Mouse (Mus musculus) brain, embryonic 18.5 days (tissue): ENCODE results near the gene Tmem86a.
A peak's percentile ranks its signal among the peaks of the same experiment; 100 is the strongest.
"Not testable (repeated sequence)": the region's sequence is repeated elsewhere in the genome, so short reads cannot be mapped to it uniquely, and the experiment has no call there.

Experiments used
- DNase-seq: peaks from one replicate; pipeline ENCODE4 v3.0.0-alpha.2; 2012; ENCODE audit warnings: low read depth, low spot score

Tmem86a gene

DNA sequence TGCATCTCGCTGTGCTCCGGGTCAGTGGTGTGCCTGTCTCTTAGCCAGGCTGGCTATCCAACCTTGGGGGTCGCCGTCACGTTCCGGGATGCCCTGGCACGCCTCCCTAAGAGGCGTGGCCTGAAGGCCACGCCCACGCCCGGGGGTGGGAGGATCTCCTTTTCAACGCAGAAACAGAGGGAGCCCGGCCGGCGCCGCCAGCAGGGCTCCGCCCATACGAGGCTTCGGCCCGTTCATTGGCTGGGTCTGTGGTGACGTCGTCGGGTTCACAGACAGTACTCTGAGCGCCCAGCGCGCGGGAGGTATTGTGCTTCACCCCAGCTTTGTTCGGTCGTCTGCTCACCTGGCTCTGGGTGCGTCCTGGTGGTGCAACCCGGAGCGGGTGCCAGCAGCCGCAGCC, at the start of gene Tmem86a:
Gene Tmem86a, plus strand, starts transcription at position 236 of the 400 bp plus-strand sequence.
- DNase-seq: peak; percentile 90

GRCm38 (mm10) chr7:47000644-47000983, 49.8 kb upstream of the Tmem86a start:
- DNase-seq: no peak

DNA sequence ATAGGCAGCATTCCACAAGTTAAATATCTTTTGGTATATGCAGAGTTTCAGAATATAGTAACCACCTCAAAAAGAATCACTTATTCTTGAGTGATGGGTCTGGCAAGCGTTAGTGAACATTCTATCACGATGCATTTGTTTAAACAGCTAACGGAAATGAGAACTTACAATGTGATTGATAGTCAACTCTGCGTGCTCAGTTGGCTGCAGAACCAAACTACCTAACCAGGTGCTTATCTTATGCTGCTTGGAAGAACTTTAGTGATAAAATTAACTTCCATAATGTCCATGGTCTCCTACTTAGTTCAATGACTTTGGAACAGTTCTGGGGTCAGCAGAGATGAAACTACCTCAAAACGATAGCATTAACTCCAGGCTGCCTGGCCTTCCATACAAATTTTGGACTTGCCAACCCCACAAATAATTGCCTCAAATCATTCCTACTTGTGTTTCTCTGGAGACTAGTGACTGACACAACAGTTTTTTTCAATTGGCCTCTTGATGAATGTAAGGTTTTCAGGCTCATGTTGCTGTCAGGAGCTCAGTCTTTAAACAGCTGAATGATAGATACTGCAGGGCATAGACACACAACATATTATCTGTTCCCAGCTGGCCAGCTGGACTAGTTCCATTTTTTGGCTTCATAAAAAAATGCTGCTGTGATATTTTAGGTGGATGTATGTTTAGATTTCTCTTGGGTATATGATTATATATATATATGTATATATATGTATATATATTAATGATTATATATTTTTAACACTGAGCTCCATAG, 49.1 kb upstream of the Tmem86a start:
- DNase-seq: no peak

- DNase-seq: no peak
These were observed 48.5 kb upstream of the Tmem86a start for GRCm38 (mm10) chr7:47001900-47002275.

DNA sequence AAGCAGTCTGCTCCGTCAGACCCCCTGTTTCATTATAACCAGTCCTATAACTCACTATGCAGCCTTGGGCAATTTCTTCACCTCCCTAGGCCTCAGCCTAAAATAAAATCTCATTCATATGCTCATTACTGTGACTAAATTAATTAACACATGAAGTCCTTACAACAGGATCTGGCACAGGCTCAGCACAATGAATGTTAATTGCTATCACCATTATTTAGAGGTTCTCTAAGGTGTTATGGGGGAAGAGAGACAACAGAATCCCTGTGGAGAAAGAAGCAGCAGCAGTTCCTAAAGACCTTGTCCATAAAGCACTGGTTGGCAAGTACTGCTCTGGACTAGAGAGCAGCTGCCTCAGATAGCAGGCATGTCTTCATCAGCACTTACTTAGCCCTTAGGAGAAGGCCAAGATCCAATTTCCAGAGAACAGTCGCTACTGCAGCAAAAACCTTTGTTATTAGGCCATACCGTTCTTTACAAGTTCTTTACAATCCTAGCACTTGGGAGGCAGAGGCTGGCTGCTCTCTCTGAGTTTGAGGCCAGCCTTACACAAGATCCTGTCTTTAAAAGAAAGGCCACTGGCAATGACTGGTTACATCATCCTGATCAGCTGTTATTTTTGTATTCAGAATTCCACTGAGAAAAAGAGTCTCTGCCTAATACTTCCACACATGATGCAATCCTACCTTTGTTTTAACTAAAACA, 46.8 kb upstream of the Tmem86a start:
- DNase-seq: no peak

DNA sequence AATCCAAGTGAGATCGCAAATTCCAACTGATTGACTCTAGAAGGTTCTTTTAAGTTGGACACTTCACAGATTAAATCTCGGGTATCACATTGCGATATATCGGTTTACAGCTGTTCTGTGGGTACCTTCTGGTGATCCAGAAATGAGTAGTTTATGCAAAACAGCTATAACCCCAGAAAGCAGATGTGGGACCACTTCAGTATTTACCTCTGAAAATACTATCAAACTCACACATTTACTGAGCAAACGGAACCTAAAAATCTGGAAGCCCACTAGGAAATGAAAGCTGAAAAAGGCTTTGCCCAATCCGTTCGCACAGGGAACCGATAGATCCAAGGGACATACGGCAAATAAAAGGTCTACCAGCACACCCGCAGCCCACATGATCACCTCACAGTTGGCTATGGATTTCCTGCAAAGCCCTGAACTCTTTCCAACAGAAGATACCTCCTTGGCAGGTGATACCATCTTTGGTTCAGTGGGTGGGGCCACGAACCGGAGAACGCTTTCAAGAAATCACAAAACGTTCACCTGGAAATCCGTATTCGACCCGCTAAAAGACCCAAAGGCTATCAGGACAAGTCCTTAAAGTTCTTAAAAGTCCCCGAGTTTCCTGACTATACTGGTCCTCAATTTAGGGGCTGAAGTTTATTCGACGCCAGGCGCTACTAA, 43.2 kb upstream of the Tmem86a start:
- DNase-seq: no peak

GRCm38 (mm10) chr7:47007818-47008167, 42.6 kb upstream of the Tmem86a start:
- DNase-seq: peak; percentile 46

DNA sequence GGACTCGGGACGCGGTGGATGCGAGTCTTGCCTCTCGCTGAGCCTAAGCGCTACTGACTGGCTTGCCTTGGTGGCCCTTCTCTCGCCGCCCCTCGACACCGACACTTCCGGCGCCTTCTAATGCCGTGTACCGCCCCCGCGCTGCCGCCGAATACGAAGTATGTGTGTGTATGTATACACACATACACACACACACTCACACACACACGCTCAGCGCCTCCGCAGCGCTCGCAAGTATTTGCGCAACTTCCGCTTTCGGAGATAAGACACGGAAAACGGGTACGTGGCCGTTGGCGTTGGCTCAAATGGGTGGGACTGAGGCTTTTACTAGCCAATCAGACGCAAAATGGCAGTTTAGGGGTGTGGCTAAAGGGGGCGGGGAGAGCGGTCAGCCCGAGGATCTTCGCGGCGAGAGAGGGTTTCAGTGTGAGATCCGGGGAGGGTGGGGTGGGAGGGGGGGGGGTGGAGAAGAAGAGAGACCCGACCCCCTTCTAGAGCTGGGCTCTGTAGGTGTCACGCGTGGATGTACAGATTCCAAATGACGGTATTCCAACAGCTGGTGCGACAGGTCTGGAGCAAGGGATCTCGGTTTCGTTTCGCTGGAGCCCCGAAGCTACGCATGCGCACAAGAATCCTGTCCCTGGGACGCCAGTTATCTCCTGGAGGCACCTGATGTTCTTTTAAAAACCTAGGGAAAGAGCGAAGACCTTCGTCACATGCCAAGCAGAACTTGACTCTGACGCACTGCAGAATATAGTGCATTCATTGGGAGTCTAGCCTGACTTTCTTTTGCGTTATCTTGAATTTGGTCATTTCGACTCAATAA, 42.0 kb upstream of the Tmem86a start, which contains the start of gene Spty2d1:
Gene Spty2d1, minus strand, starts transcription at position 244 of the 826 bp plus-strand sequence.
- peak; percentile 99 for DNase-seq

- DNase-seq: no peak
These were observed 37.2 kb upstream of the Tmem86a start for GRCm38 (mm10) chr7:47013131-47013767.

DNA sequence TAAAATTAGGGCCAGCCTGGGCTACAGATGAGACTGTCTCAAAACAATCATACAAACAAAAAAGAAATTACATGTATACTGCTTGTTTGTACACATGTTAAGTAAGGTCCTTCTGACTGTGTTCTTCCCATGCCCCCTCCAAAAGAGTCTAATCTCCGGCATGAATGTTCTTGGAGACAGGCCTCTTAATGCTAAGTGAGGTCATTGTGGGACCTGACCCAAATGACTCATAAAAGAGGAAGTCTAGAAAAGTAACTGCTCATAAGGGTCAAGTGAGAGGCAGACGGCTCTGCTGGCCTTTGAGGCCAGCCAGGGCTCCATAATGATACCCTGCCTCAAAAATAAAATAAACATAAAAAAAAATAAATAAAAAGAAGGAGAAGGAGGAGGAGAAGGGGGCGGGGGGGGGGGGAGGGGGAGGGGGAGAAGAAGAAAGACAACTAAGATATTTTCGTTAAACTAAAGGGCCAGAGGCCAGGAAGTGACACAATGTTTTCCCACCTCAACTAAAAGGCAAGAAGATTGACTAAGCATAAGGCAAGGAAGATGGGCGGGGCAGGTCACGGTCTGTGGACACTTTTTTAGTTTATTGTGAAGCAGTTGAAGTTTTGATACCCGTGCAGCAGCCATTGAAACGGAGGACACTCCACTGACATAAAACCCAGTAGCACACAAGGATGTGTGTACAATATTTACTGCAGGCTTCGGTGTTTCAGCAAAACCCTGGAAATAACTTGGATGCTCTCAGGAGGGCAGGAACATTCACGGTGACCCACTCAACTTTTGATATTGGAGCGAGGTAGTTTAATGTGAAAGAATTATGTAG, 35.6 kb upstream of the Tmem86a start:
- DNase-seq: no peak

- no peak for DNase-seq
These were observed 34.9 kb upstream of the Tmem86a start for GRCm38 (mm10) chr7:47015390-47016065.

- no peak for DNase-seq
These were observed 33.8 kb upstream of the Tmem86a start for GRCm38 (mm10) chr7:47016602-47017001.

- DNase-seq: no peak
These were observed 33.3 kb upstream of the Tmem86a start for GRCm38 (mm10) chr7:47017146-47017545.

- no peak for DNase-seq
These were observed 30.8 kb upstream of the Tmem86a start for GRCm38 (mm10) chr7:47019641-47020040.

DNA sequence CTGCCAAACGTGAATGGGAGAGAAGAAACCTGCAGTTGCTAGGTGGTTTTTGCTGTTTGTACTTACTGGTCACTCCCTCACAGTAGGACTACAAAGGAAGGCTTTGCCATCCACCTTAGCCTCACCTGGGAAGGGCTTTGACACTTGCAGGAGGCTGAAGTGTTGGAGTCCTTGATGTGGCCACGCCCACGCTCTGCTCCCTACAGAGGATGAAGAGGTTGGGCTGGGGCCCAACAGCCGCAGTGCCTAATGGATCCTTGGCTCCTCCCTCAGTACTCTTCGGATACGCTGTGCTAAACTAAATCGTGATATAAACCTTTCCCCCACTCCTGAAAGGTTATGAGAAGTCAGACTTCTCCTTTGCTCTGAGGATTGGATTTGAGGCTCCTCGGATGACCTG, 29.4 kb upstream of the Tmem86a start:
- DNase-seq: no peak

DNA sequence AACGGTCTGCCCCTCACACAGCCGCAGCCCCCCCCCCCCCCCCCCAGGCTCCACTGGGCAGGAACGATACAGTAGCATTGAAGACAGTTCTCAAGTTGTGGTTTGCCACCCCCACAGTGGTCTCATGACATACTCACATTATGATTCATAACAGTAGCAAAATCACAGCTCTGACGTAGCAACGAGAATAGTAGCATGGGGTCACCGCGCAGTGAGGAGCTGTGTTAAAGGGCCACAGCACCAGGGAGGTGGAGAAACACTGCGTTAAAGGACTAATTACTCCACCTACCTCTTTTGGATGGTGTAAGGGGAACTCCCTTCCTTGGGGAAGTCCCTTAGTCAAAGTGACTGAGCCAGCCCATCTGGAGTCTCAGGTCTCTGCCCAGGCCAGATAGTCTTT, 27.9 kb upstream of the Tmem86a start:
- DNase-seq: no peak

DNA sequence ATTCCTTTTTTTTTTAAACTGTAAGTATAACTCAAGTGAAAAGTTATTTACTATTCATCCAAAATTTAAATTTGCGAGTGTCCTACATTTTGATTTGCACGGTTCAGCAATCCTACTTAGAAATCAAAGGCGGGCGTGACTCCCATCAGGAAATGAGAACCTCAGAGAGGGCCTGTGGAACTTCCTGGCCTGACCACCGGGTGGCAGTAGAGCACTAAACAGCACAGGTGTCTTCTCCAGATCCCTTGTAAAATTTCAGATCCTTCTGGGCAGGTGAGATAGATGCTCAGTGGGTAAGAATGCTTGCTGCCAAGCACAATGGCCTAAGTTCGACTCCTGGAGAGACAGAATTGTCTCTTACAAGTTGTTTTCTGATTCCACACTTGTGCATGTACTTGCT, 26.9 kb upstream of the Tmem86a start:
- DNase-seq: no peak

GRCm38 (mm10) chr7:47024454-47024853, 25.9 kb upstream of the Tmem86a start:
- no peak for DNase-seq

GRCm38 (mm10) chr7:47025429-47025828, 25.0 kb upstream of the Tmem86a start:
- no peak for DNase-seq

DNA sequence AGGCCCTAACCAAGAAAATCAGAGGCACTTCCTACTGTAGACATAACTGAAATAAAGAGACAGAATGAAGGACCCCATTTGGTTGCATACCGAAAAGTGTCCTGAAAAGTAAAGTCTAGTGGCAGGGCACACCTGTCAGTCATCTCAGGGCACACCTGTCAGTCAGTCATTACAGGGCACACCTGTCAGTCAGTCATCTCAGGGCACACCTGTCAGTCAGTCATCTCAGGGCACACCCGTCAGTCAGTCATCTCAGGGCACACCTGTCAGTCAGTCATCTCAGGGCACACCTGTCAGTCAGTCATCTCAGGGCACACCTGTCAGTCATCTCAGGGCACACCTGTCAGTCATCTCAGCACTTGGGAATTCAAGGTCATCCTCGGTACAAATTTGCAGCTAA, 23.5 kb upstream of the Tmem86a start:
- not testable (repeated sequence) for DNase-seq
